Mouse (Mus musculus) myocyte (in vitro differentiated cells): ENCODE data around the gene Eif4g3.

Source experiments
- MYOD1 ChIP-seq, 3 experiments: IDR thresholded peaks; one replicate each; pipeline ENCODE4 v1.6.1; 2011; ENCODE audit warnings: control low read depth in 2 of 3, low read depth in 2 of 3, mild to moderate bottlenecking in 2 of 3, moderate library complexity in 1 of 3; ENCODE audit not compliant: insufficient read length in 2 of 3, control insufficient read depth in 1 of 3
- TCF12 ChIP-seq: IDR thresholded peaks from one replicate; pipeline ENCODE4 v1.6.1; 2011; ENCODE audit warnings: mild to moderate bottlenecking, control low read depth; ENCODE audit not compliant: poor library complexity, insufficient read depth, severe bottlenecking

GRCm38 (mm10) chr4:137989426-137989825 lies 3.4 kb upstream of the Eif4g3 start:
- TF ChIP-seq TCF12, result no peak
- TF ChIP-seq MYOD1 (IDR thresholded peaks at IDR 0.05; ENCODE audit: control insufficient read depth in 1 of 3, insufficient read length in 2 of 3, low read depth in 2 of 3), result no peak
